Mouse (Mus musculus) heart, postnatal 0 days (tissue): ENCODE data around the gene Ctcf. TPM values are rescaled to one million over a fixed set of nuclear protein-coding genes. Genes with fewer than 3 reads are reported as not detected.
"Not testable (repeated sequence)": the region's sequence is repeated elsewhere in the genome, so short reads cannot be mapped to it uniquely, and the experiment has no call there.

ENCODE experiments used
- ATAC-seq: fragments of 200-750 bp; cut with Nextera tagmentation; 2 replicates; pipeline ENCODE4 v1.8.0; 2017; ENCODE audit warnings: low read depth, moderate number of reproducible peaks, moderate library complexity; ENCODE audit not compliant: insufficient read depth
- DNase-seq: peaks from one replicate; pipeline ENCODE4 v3.0.0-alpha.2; 2016; ENCODE audit warnings: low spot score
- H3K27ac ChIP-seq: fragments of 300-500 bp; sonication (generic); 2 replicates; pipeline ENCODE4 v1.5.1; 2014; ENCODE audit warnings: low read depth, mild to moderate bottlenecking
- H3K27me3 ChIP-seq: fragments of 300-500 bp; sonication (generic); 2 replicates; pipeline ENCODE4 v1.6.1; 2014; ENCODE audit warnings: low read length, mixed read lengths; ENCODE audit not compliant: control insufficient read depth, insufficient read depth
- H3K36me3 ChIP-seq: fragments of 300-500 bp; sonication (generic); replicated peaks from 2 replicates; pipeline ENCODE4 v1.6.1; 2014; ENCODE audit warnings: low read length, mixed read lengths; ENCODE audit not compliant: control insufficient read depth, insufficient read depth
- H3K4me1 ChIP-seq: fragments of 300-500 bp; sonication (generic); 2 replicates; pipeline ENCODE4 v1.6.1; 2014; ENCODE audit warnings: antibody characterized with exemption; ENCODE audit not compliant: control insufficient read depth, insufficient read depth
- H3K4me2 ChIP-seq: fragments of 300-500 bp; sonication (generic); 2 replicates; pipeline ENCODE4 v1.6.1; 2014; ENCODE audit warnings: low read depth, mild to moderate bottlenecking, low read length, moderate library complexity
- H3K4me3 ChIP-seq: fragments of 300-500 bp; sonication (generic); 2 replicates; pipeline ENCODE4 v1.5.1; 2014; ENCODE audit warnings: low read depth, low read length
- H3K9ac ChIP-seq: fragments of 300-500 bp; sonication (generic); replicated peaks from 2 replicates; pipeline ENCODE4 v1.6.1; 2014; ENCODE audit warnings: low read depth, low read length, mixed read lengths
- H3K9me3 ChIP-seq: fragments of 300-500 bp; sonication (generic); replicated peaks from 2 replicates; pipeline ENCODE4 v1.6.1; 2016; ENCODE audit warnings: low read length; ENCODE audit not compliant: control insufficient read depth
- CTCF ChIP-seq: IDR thresholded peaks from 2 replicates; pipeline ENCODE4 v1.5.1; 2016; ENCODE audit warnings: antibody characterized with exemption, control low read depth, low read depth
- EP300 ChIP-seq: IDR thresholded peaks from 2 replicates; pipeline ENCODE4 v1.6.1; 2016; ENCODE audit warnings: antibody characterized with exemption, low read depth
- WGBS: fragments of 180-500 bp; shearing (Covaris S2); extraction: QIAGEN DNeasy Blood & Tissue Kit; methylation state at CpG from one replicate; pipeline ENCODE4 v1.1.7; 2014; 5-methylcytosine and 5-hydroxymethylcytosine counted together
- polyA plus RNA-seq: library from polyadenylated mRNA; unstranded; fragments of >200 nt; fragmentation: Nextera tagmentation; extraction: Ambion mirVana; gene quantifications from 2 replicates; pipeline ENCODE4 v1.2.1, GENCODE M21; 2015
- total RNA-seq: library from RNA; depleted of rRNA; stranded (reverse); fragments of >200 nt; gene quantifications from 2 replicates; pipeline ENCODE4 v1.2.3, GENCODE M21; 2014; ENCODE audit warnings: low replicate concordance

The Ctcf gene
- total and polyA plus RNA-seq, 2 experiments from 2014 or later, result 13.7 to 42.0 TPM

- TF ChIP-seq CTCF (peak; percentile 72), EP300 (no peak)
- WGBS, result 4% methylated on average over 14 of the region's 14 CpGs
- H3K9ac ChIP-seq, result no peak overlapping the region
- H3K27ac ChIP-seq, result peak overlapping the region; percentile 25; the same call in 1 of the 2 replicates
- H3K4me1 ChIP-seq, result peaks cover 4% of the 10 kb centered on the region; the same call in 1 of the 2 replicates
- H3K4me3 ChIP-seq, result peak overlapping the region; percentile 34
- DNase-seq, result peak; percentile 53
- H3K36me3 ChIP-seq, result no peaks in the 10 kb centered on the region
- no peaks in the 10 kb centered on the region for H3K9me3 ChIP-seq
- peak overlapping the region; percentile 63 for H3K4me2 ChIP-seq
- 0 out of 2 replicates have a peak, but pooled peaks cover 3% of the 10 kb centered on the region for H3K27me3 ChIP-seq
- peak; percentile 84 for ATAC-seq
These were observed 39.9 kb upstream of the Ctcf start for GRCm38 (mm10) chr8:105596362-105597034.

DNA sequence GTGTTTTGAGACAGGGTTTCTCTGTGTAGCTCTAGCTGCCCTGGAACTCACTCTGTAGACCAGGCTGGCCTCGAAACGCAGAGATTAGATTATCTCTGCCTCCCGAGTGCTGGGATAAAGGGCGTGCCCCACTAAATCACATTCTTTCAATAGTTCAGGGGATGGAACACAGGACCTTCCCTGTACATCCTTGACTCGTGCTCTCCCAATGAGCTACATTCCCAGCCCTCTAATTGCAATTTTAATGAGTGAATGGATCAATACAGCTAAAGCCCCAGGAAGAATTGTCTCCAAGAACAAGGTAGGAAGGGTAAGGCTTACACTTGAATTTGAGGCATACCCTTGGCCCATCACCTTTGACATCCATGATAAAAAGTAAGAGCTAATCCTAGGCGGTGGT lies 37.6 kb upstream of the Ctcf start:
- Histone ChIP-seq H3K4me3 (no peak overlapping the region), H3K9ac (no peak overlapping the region), H3K4me2 (no peak overlapping the region), H3K27ac (no peak overlapping the region), H3K9me3 (no peaks in the 10 kb centered on the region), H3K4me1 (peaks cover 2% of the 10 kb centered on the region; the same call in 1 of the 2 replicates), H3K36me3 (no peaks in the 10 kb centered on the region), H3K27me3 (0 out of 2 replicates have a peak, but pooled peaks cover 3% of the 10 kb centered on the region)
- WGBS, result 58% methylated on average over 6 of the region's 6 CpGs
- TF ChIP-seq CTCF (no peak), EP300 (no peak)
- DNase-seq (no peak), ATAC-seq (no peak)

GRCm38 (mm10) chr8:105601301-105601700 lies 35.1 kb upstream of the Ctcf start:
- H3K36me3 ChIP-seq, result no peaks in the 10 kb centered on the region
- TF ChIP-seq EP300, result no peak
- no peak for TF ChIP-seq CTCF
- H3K27me3 ChIP-seq, result no peaks in the 10 kb centered on the region
- 73% methylated on average over 5 of the region's 5 CpGs for WGBS
- no peak overlapping the region for H3K9ac ChIP-seq
- DNase-seq (no peak), ATAC-seq (no peak)
- no peaks in the 10 kb centered on the region for H3K4me1 ChIP-seq
- H3K27ac ChIP-seq, result no peak overlapping the region
- no peaks in the 10 kb centered on the region for H3K9me3 ChIP-seq
- H3K4me2 ChIP-seq, result no peak overlapping the region
- H3K4me3 ChIP-seq, result no peak overlapping the region

GRCm38 (mm10) chr8:105602540-105602939 lies 33.8 kb upstream of the Ctcf start:
- not testable (repeated sequence) for H3K4me2 ChIP-seq, ATAC-seq, H3K9me3 ChIP-seq, H3K27me3 ChIP-seq, H3K4me3 ChIP-seq, H3K4me1 ChIP-seq, H3K36me3 ChIP-seq, DNase-seq, H3K9ac ChIP-seq, H3K27ac ChIP-seq
- 89% methylated on average over 2 of the region's 3 CpGs for WGBS

GRCm38 (mm10) chr8:105604804-105605381 lies 31.5 kb upstream of the Ctcf start, which contains the start of gene Ripor1:
Ripor1 (plus strand) TSS chr8:105605255.
- peaks cover 20% of the 10 kb centered on the region for H3K4me1 ChIP-seq
- H3K4me3 ChIP-seq, result peak within 1 kb of the TSS; percentile 85
- H3K27me3 ChIP-seq, result no peaks in the 10 kb centered on the region
- peak within 1 kb of the TSS; percentile 81 for H3K4me2 ChIP-seq
- DNase-seq, result peak; percentile 72
- H3K27ac ChIP-seq, result peak within 1 kb of the TSS; percentile 94
- H3K9ac ChIP-seq, result peak within 1 kb of the TSS; percentile 85
- H3K36me3 ChIP-seq, result no peaks in the 10 kb centered on the region
- TF ChIP-seq CTCF, result peak; percentile 53
- peak; percentile 48; the same call in 1 of the 2 replicates for TF ChIP-seq EP300
- no peaks in the 10 kb centered on the region for H3K9me3 ChIP-seq
- ATAC-seq, result peak; percentile 74
- WGBS, result 2% methylated on average over 15 of the region's 42 CpGs
